Mouse (Mus musculus): ENCODE measurements at regions not wholly inside any gene's neighbourhood (a gene's known extent, or its start where the extent isn't known, plus 50 kb on each side); places are given as distances from the start of the nearest gene placed in this dataset.

GRCm38 (mm10) chr3:19429422-19430076 is 198.9 kb downstream of the 1700064H15Rik start:
- Histone ChIP-seq H3K4me3 (replicated peaks; ENCODE audit: extremely low read depth, low read depth, low read length) (no peak overlapping the region), H3K4me1 (ENCODE audit: control insufficient read depth, insufficient read depth, low read length) (peaks cover 2% of the 10 kb centered on the region; the same call in 1 of the 2 replicates)
- WGBS, result 48% methylated on average over 6 of the region's 6 CpGs
- no peak for DNase-seq
- no peak for TF ChIP-seq POLR2A (IDR thresholded peaks at IDR 0.05; ENCODE audit: borderline replicate concordance, extremely low read depth, low read depth, low read length)
- TF ChIP-seq CTCF (IDR thresholded peaks at IDR 0.05; ENCODE audit: insufficient read depth, low read length), result no peak

DNA sequence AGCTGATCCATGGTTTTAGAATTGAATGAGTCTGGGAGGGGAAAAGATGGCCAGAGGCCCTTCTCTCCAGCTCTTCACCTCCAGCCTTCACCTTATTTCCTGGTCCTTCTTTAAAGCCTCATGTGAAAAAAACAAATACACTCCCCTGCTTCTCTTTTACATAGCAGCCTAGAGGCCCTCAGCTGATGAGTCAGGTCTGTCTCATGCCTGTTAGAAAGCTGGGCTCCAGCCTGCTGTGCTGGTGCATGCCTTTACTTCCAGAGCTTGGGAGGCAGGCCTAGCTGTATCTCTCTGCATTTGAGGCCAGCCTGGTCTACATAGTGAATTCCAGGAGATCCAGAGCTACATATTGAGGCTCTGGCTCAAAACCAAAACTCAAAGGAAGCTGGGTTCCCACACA is 199.5 kb downstream of the 1700064H15Rik start:
- no peak for DNase-seq
- peaks cover 2% of the 10 kb centered on the region; the same call in 1 of the 2 replicates for H3K4me1 ChIP-seq (ENCODE audit: control insufficient read depth, insufficient read depth, low read length)
- TF ChIP-seq CTCF (IDR thresholded peaks at IDR 0.05; ENCODE audit: insufficient read depth, low read length) (no peak), POLR2A (IDR thresholded peaks at IDR 0.05; ENCODE audit: borderline replicate concordance, extremely low read depth, low read depth, low read length) (no peak)
- no peak overlapping the region for H3K4me3 ChIP-seq (replicated peaks; ENCODE audit: extremely low read depth, low read depth, low read length)

- WGBS, result 12% methylated on average over 1 of the region's 1 CpGs
- H3K4me3 ChIP-seq (replicated peaks; ENCODE audit: extremely low read depth, low read depth, low read length), result no peak overlapping the region
- peak; percentile 34 for DNase-seq
- TF ChIP-seq POLR2A (IDR thresholded peaks at IDR 0.05; ENCODE audit: borderline replicate concordance, extremely low read depth, low read depth, low read length) (no peak), CTCF (IDR thresholded peaks at IDR 0.05; ENCODE audit: insufficient read depth, low read length) (no peak)
- peaks cover 2% of the 10 kb centered on the region; the same call in 1 of the 2 replicates for H3K4me1 ChIP-seq (ENCODE audit: control insufficient read depth, insufficient read depth, low read length)
Observed at GRCm38 (mm10) chr3:19426130-19426556, 202.3 kb downstream of the 1700064H15Rik start.

DNA sequence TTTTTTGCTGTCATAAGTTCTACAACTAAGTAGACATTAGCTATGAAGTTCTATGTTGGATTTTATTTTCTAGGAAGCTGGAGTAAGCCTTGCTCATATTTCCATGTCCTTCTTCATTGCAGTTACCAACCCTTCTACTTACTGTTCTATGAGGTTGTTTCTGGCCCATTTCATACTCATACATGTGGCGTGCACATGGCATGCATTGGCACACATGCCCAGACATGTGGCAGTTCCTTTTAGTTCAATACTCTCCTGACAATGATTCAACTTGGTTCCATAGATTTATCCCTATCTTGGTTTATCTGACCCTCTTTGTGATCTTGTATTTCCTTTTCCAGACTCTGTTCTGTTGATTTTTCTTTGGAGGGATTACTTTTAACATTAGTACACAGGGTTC is 203.2 kb downstream of the 1700064H15Rik start:
- peaks cover 2% of the 10 kb centered on the region; the same call in 1 of the 2 replicates for H3K4me1 ChIP-seq (ENCODE audit: control insufficient read depth, insufficient read depth, low read length)
- H3K4me3 ChIP-seq (replicated peaks; ENCODE audit: extremely low read depth, low read depth, low read length), result no peak overlapping the region
- DNase-seq, result no peak
- no peak for TF ChIP-seq CTCF (IDR thresholded peaks at IDR 0.05; ENCODE audit: insufficient read depth, low read length)
- TF ChIP-seq POLR2A (IDR thresholded peaks at IDR 0.05; ENCODE audit: borderline replicate concordance, extremely low read depth, low read depth, low read length), result no peak
- WGBS, result 91% methylated on average over 1 of the region's 1 CpGs

DNA sequence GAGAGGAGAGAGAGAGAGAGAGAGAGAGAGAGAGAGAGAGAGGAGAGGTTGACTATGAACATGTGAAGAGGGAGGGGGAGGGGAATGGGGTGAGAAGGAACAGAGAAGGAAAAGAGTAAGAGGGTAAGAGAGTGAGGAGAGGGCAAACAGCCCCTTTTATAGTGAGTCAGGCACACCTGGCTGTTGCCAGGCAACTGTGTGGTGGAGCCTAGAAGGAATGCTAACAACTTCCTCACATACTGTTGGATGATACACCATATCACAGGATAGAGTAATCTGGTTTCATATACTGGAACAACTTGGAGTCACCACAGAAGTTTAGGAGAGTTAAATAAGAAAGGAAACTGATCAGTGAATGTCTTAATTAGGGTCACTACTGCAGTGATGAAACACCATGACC is 204.1 kb downstream of the 1700064H15Rik start:
- TF ChIP-seq POLR2A (IDR thresholded peaks at IDR 0.05; ENCODE audit: borderline replicate concordance, extremely low read depth, low read depth, low read length), result no peak
- no peak for DNase-seq
- H3K4me3 ChIP-seq (replicated peaks; ENCODE audit: extremely low read depth, low read depth, low read length), result no peak overlapping the region
- H3K4me1 ChIP-seq (ENCODE audit: control insufficient read depth, insufficient read depth, low read length), result no peaks in the 10 kb centered on the region; the same call in 1 of the 2 replicates

- no peak overlapping the region for H3K4me3 ChIP-seq (replicated peaks; ENCODE audit: extremely low read depth, low read depth, low read length)
Observed at GRCm38 (mm10) chr3:19421430-19421944, 207.0 kb downstream of the 1700064H15Rik start.

DNA sequence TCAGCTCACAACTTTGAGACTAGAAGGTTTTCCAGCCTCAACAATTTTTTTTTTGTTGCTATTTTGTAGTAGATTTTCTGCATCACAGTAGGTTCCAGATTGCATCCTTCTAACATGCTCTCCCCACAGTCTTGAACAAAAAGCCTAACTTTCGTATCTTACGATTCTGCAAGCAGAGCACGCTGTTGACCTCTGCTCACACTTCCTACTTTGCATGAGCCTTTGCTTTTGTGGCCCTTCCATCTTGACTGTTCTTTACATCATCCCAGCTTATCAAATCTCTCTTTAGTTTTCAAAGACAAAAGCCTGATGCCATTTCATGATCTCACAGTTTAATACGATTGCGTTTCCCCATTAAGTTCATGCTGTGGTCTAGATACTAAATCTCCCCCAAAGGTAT is 207.6 kb downstream of the 1700064H15Rik start:
- no peak for DNase-seq
- WGBS, result 94% methylated on average over 5 of the region's 5 CpGs
- TF ChIP-seq CTCF (IDR thresholded peaks at IDR 0.05; ENCODE audit: insufficient read depth, low read length), result no peak
- no peak for TF ChIP-seq POLR2A (IDR thresholded peaks at IDR 0.05; ENCODE audit: borderline replicate concordance, extremely low read depth, low read depth, low read length)
- H3K4me3 ChIP-seq (replicated peaks; ENCODE audit: extremely low read depth, low read depth, low read length), result no peak overlapping the region
- no peaks in the 10 kb centered on the region for H3K4me1 ChIP-seq (ENCODE audit: control insufficient read depth, insufficient read depth, low read length)

More at GRCm38 (mm10) chr3:19421430-19421944, 207.0 kb downstream of the 1700064H15Rik start:
- DNase-seq, result no peak
- WGBS, result 89% methylated on average over 1 of the region's 1 CpGs
- H3K4me1 ChIP-seq (ENCODE audit: control insufficient read depth, insufficient read depth, low read length), result no peaks in the 10 kb centered on the region
- no peak for TF ChIP-seq CTCF (IDR thresholded peaks at IDR 0.05; ENCODE audit: insufficient read depth, low read length)
- TF ChIP-seq POLR2A (IDR thresholded peaks at IDR 0.05; ENCODE audit: borderline replicate concordance, extremely low read depth, low read depth, low read length), result no peak

GRCm38 (mm10) chr3:19410938-19411515 is 217.4 kb downstream of the 1700064H15Rik start:
- 11% methylated on average over 3 of the region's 3 CpGs for WGBS
- no peak overlapping the region for H3K4me3 ChIP-seq (replicated peaks; ENCODE audit: extremely low read depth, low read depth, low read length)
- DNase-seq, result peak; percentile 28
- TF ChIP-seq CTCF (IDR thresholded peaks at IDR 0.05; ENCODE audit: insufficient read depth, low read length) (no peak), POLR2A (IDR thresholded peaks at IDR 0.05; ENCODE audit: borderline replicate concordance, extremely low read depth, low read depth, low read length) (no peak)
- no peaks in the 10 kb centered on the region for H3K4me1 ChIP-seq (ENCODE audit: control insufficient read depth, insufficient read depth, low read length)

DNA sequence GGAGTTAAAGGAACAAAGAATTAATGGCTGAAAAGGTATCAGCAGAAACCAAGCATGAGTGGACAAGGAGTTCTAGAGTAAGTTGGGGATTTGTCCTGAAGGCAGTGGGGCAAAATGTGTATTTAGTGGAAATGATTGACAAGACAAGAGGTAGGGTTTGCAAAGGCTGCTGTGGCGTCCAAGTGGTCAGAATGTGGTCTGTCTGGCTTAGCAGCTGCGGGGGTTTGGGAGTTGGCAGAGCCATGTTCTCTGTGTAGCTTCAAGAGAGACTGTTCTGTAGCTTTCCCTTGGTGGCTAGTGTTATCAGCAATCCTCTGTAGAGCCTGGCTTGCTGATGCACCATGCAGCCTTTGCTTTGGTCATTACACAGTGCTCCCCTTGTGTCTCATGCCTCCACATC is 220.2 kb downstream of the 1700064H15Rik start:
- H3K4me1 ChIP-seq (ENCODE audit: control insufficient read depth, insufficient read depth, low read length), result no peaks in the 10 kb centered on the region
- 40% methylated on average over 2 of the region's 2 CpGs for WGBS
- no peak for DNase-seq
- H3K4me3 ChIP-seq (replicated peaks; ENCODE audit: extremely low read depth, low read depth, low read length), result no peak overlapping the region
- TF ChIP-seq CTCF (IDR thresholded peaks at IDR 0.05; ENCODE audit: insufficient read depth, low read length) (no peak), POLR2A (IDR thresholded peaks at IDR 0.05; ENCODE audit: borderline replicate concordance, extremely low read depth, low read depth, low read length) (no peak)

DNA sequence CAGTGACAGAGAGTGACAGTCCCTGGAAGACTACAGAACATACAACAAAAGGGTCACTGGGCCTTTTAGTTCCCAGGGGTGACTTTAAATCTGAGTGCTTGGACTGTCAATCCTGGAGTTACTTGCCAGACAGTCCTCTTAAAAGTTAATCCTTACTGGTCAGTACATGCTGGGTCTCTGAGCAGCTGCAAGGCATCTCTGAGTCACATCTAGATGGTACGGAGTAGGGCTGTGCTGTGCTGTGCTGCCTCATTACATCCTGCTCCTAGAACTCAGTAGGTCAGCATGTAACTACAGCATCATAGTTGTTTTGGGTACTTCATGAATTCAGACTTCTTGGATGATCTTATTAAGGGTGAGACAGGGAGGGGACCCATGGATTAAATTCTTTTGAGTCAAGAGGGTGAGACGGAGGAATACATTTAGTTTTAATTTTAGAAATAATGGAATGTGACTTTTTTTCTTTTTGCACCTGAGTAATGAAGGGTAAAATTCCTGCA is 220.8 kb downstream of the 1700064H15Rik start:
- TF ChIP-seq POLR2A (IDR thresholded peaks at IDR 0.05; ENCODE audit: borderline replicate concordance, extremely low read depth, low read depth, low read length) (no peak), CTCF (IDR thresholded peaks at IDR 0.05; ENCODE audit: insufficient read depth, low read length) (no peak)
- Histone ChIP-seq H3K4me3 (replicated peaks; ENCODE audit: extremely low read depth, low read depth, low read length) (no peak overlapping the region), H3K4me1 (ENCODE audit: control insufficient read depth, insufficient read depth, low read length) (no peaks in the 10 kb centered on the region)
- 67% methylated on average over 2 of the region's 2 CpGs for WGBS
- no peak for DNase-seq
